Mouse (Mus musculus): ENCODE measurements around the gene Kcnc2. TPM values are rescaled to one million over a fixed set of nuclear protein-coding genes. Genes with fewer than 3 reads are reported as not detected.
"Not testable (repeated sequence)": the region's sequence is repeated elsewhere in the genome, so short reads cannot be mapped to it uniquely, and the experiment has no call there.

Kcnc2 gene
- polyA plus RNA-seq (2011; ENCODE audit: insufficient read depth, insufficient read length, low read depth, missing spikeins): 0.12 TPM in 1 of 2 replicates, not detected in the other

DNA sequence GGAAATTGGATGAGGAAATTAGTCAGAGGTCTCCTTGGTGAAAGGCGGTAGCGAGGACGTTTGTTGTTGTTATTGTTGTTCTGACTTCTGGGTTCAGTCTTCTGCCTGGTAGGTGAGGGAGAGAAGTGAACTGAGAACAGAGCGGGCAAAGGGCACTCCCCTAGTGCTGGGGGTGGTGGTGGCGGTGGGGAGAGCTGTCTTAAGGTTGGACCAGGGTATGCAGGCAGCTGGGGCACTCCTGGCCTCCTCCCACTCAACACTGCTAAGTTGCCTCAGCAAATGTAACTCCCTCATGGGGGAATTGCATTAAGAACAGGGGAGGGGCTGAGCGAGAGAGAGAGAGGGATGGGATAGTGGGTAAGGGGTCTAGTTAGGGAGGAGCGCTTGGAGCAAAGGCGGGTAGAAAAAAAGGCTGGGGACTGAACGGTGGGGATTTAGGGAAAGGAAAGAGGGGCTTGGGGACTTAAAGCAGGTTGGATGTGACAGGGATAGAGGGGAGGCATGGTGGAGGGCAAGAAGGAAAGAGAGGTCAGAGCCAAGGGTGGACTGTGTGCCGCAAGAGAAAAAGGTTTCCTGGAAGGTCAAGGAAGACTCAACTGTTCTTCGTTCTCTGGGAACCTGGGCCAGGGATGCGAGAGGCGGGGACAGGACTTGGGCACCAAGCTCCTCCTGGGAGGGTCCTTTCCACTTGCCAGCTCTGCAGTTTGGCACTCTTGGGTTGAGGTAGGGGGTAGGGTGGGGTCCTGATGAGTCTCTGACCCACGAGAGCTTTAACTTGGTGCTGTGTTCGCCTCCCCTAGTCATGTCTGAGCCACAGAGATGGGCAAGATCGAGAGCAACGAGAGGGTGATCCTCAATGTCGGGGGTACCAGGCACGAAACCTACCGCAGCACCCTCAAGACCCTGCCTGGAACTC is at the start of gene Kcnc2:
TSS of gene Kcnc2 (plus strand) at position 235 of the 916 bp plus-strand sequence.
- TF ChIP-seq POLR2A (IDR thresholded peaks at IDR 0.05; ENCODE audit: insufficient read depth, low read length) (no peak), CTCF (IDR thresholded peaks at IDR 0.05; ENCODE audit: low read depth, low read length) (no peak), EP300 (IDR thresholded peaks at IDR 0.05; ENCODE audit: insufficient read depth, low read depth, low read length) (no peak)
- peaks cover 9% of the 10 kb centered on the region for H3K27me3 ChIP-seq (ENCODE audit: control insufficient read depth, insufficient read depth, low read length, poor library complexity, severe bottlenecking)

DNA sequence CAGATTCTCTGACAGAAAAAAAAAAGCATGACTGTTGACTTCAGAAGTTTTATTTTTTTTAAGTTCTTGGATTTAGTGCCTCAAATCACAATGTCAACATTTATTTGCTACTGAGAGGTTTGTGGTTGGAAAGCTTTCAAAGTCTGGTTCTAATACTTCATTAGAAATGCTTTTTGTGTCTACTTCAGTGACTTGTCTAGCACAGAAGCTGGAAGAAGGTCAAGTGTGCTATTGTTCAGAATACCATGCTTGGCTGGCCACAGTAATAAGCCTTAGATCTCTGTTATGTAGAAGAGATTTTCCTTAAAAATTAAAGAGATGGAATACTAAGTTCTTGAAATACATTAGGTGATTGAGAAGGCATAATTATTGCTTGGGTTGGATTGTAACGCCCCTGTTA is 43.8 kb upstream of the Kcnc2 start:
- H3K9ac ChIP-seq (ENCODE audit: low read depth, poor library complexity, severe bottlenecking): no peak overlapping the region
- H3K36me3 ChIP-seq (ENCODE audit: control insufficient read depth, insufficient read depth, low read length, poor library complexity, severe bottlenecking): no peaks in the 10 kb centered on the region
- TF ChIP-seq POLR2A (IDR thresholded peaks at IDR 0.05; ENCODE audit: insufficient read depth, low read length): no peak
- no peak for TF ChIP-seq EP300 (IDR thresholded peaks at IDR 0.05; ENCODE audit: insufficient read depth, low read depth, low read length)
- no peak for TF ChIP-seq CTCF (IDR thresholded peaks at IDR 0.05; ENCODE audit: low read depth, low read length)
- H3K27me3 ChIP-seq (ENCODE audit: control insufficient read depth, insufficient read depth, low read length, poor library complexity, severe bottlenecking): no peaks in the 10 kb centered on the region
- H3K4me1 ChIP-seq (ENCODE audit: control insufficient read depth, insufficient read depth, low read length): peaks cover 1% of the 10 kb centered on the region
- H3K4me3 ChIP-seq (ENCODE audit: low read depth, low read length): no peak overlapping the region
- no peaks in the 10 kb centered on the region for H3K9me3 ChIP-seq (replicated peaks; ENCODE audit: control insufficient read depth, insufficient read depth, low read length, poor library complexity, severe bottlenecking)
- H3K27ac ChIP-seq (ENCODE audit: insufficient read depth, low read length): no peak overlapping the region

More for the DNA sequence above, at the start of gene Kcnc2:
- Histone ChIP-seq H3K4me3 (ENCODE audit: low read depth, low read length) (peak within 1 kb of the TSS; percentile 57), H3K27ac (ENCODE audit: insufficient read depth, low read length) (no peak within 1 kb of the TSS), H3K9me3 (replicated peaks; ENCODE audit: control insufficient read depth, insufficient read depth, low read length, poor library complexity, severe bottlenecking) (no peaks in the 10 kb centered on the region), H3K36me3 (ENCODE audit: control insufficient read depth, insufficient read depth, low read length, poor library complexity, severe bottlenecking) (no peaks in the 10 kb centered on the region), H3K4me1 (ENCODE audit: control insufficient read depth, insufficient read depth, low read length) (no peaks in the 10 kb centered on the region), H3K9ac (ENCODE audit: low read depth, poor library complexity, severe bottlenecking) (peak within 1 kb of the TSS; percentile 36)

DNA sequence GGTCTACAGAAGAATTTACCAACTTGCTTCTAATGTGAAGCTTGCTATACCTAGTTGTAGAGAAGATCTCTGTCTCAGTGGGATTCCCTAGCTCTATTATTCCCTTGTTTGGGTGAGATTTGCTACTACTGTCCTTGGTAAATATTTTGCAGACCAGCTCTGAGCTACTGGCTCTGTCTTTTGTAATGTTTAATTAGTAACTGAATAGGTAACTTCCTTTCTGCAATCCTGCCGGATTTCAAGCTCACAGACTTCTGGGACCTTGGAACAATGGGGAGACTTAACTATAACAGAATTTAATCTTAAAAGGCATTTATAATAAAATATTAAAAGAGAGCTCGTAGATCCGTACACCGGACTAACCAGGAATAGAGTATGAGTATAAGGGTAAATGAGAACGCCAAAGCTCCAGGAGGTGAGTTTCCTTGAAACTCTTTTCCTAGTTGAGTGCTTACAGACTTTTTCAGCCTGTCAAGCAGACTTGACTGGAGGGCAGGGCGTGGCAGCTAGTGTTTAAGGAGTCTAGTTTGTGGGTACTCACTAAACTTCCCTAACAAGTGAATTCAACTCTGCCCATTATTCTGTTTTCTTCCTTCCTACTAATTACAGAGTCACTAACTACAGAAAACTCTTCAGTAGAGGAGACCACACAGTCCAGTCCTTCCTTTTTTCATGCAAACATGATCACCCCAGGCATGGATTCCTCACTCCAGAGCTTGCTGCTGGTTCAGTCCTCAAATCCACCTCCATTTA is 41.7 kb upstream of the Kcnc2 start:
- H3K9ac ChIP-seq (ENCODE audit: low read depth, poor library complexity, severe bottlenecking); H3K27me3 ChIP-seq (ENCODE audit: control insufficient read depth, insufficient read depth, low read length, poor library complexity, severe bottlenecking); H3K4me3 ChIP-seq (ENCODE audit: low read depth, low read length); H3K36me3 ChIP-seq (ENCODE audit: control insufficient read depth, insufficient read depth, low read length, poor library complexity, severe bottlenecking); H3K4me1 ChIP-seq (ENCODE audit: control insufficient read depth, insufficient read depth, low read length); H3K9me3 ChIP-seq (replicated peaks; ENCODE audit: control insufficient read depth, insufficient read depth, low read length, poor library complexity, severe bottlenecking): not testable (repeated sequence)
- 0 out of 2 replicates have a peak, but pooled peaks have one; percentile 41 for TF ChIP-seq EP300 (IDR thresholded peaks at IDR 0.05; ENCODE audit: insufficient read depth, low read depth, low read length)
- peak overlapping the region; percentile 92 for H3K27ac ChIP-seq (ENCODE audit: insufficient read depth, low read length)

DNA sequence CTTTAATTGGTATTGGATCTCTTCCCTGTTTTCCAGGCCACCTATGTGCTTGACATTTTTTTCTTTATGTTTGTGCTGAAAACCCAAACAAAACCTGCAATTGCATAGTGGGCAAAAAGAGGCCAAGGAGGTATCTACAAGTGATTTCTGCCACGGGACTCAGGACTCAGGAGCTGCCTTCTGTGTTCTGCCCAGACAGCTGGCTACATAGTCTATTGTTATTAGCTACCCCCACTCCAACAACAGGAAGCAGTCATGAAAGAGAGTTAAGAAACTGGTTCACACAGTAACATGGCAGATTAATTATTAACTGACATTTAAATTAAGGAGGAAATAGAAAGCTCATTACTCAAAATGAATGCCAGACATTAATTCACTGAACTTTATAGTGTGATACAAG is 38.2 kb upstream of the Kcnc2 start:
- H3K9me3 ChIP-seq (replicated peaks; ENCODE audit: control insufficient read depth, insufficient read depth, low read length, poor library complexity, severe bottlenecking); H3K4me1 ChIP-seq (ENCODE audit: control insufficient read depth, insufficient read depth, low read length); H3K4me3 ChIP-seq (ENCODE audit: low read depth, low read length); H3K36me3 ChIP-seq (ENCODE audit: control insufficient read depth, insufficient read depth, low read length, poor library complexity, severe bottlenecking); H3K27me3 ChIP-seq (ENCODE audit: control insufficient read depth, insufficient read depth, low read length, poor library complexity, severe bottlenecking); H3K27ac ChIP-seq (ENCODE audit: insufficient read depth, low read length); H3K9ac ChIP-seq (ENCODE audit: low read depth, poor library complexity, severe bottlenecking): not testable (repeated sequence)

DNA sequence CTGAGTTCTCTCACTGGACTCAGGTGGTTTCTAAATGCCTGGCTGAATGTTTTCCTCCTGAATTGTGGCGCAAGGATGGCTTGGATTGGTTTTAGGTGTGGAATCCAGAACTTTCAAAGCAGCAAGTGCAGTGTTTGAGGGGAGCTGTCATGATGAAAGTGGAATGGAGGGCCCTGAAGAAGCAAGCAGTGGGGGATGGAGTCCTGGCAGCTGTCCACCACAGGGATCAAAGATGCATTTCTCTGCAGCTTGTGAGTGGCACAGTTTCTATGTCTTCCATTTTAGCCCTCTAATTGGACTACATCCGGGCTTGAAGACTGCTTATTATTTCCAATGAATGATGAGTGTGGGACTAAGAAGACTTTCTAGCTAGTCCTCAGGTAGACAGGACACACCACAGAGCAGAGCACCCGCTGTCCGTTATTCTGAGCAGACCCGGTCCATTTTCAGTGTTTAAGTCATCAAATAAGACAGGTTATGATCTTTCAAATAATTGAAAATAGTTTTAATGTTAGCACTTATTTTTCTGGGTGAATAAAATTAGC is 35.5 kb upstream of the Kcnc2 start:
- not testable (repeated sequence) for H3K4me1 ChIP-seq (ENCODE audit: control insufficient read depth, insufficient read depth, low read length); H3K9ac ChIP-seq (ENCODE audit: low read depth, poor library complexity, severe bottlenecking); H3K27ac ChIP-seq (ENCODE audit: insufficient read depth, low read length); H3K9me3 ChIP-seq (replicated peaks; ENCODE audit: control insufficient read depth, insufficient read depth, low read length, poor library complexity, severe bottlenecking); H3K4me3 ChIP-seq (ENCODE audit: low read depth, low read length); H3K27me3 ChIP-seq (ENCODE audit: control insufficient read depth, insufficient read depth, low read length, poor library complexity, severe bottlenecking); H3K36me3 ChIP-seq (ENCODE audit: control insufficient read depth, insufficient read depth, low read length, poor library complexity, severe bottlenecking)

DNA sequence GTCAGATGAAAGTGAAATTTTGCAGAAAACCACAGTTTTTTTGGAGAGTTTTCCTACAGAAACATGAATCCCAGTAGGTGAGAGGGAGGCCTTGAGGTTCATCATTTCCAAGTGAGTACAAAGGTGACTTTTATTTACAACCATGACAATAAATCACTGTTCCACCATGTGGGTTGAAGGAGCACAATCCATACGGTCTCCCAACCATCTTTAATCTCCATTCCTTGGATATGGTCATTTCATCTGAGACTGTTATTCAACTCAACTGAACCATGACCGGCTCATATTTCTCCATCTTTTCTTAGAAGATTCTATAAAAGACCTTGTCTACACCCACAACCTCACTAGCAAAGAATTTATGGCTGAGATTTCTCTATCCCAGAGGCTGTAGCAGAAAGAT is 22.6 kb upstream of the Kcnc2 start:
- Histone ChIP-seq H3K4me3 (ENCODE audit: low read depth, low read length) (no peak overlapping the region), H3K4me1 (ENCODE audit: control insufficient read depth, insufficient read depth, low read length) (no peaks in the 10 kb centered on the region), H3K27me3 (ENCODE audit: control insufficient read depth, insufficient read depth, low read length, poor library complexity, severe bottlenecking) (no peaks in the 10 kb centered on the region), H3K27ac (ENCODE audit: insufficient read depth, low read length) (no peak overlapping the region), H3K9me3 (replicated peaks; ENCODE audit: control insufficient read depth, insufficient read depth, low read length, poor library complexity, severe bottlenecking) (no peaks in the 10 kb centered on the region), H3K9ac (ENCODE audit: low read depth, poor library complexity, severe bottlenecking) (no peak overlapping the region), H3K36me3 (ENCODE audit: control insufficient read depth, insufficient read depth, low read length, poor library complexity, severe bottlenecking) (no peaks in the 10 kb centered on the region)
- TF ChIP-seq POLR2A (IDR thresholded peaks at IDR 0.05; ENCODE audit: insufficient read depth, low read length): no peak
- no peak for TF ChIP-seq CTCF (IDR thresholded peaks at IDR 0.05; ENCODE audit: low read depth, low read length)
- no peak for TF ChIP-seq EP300 (IDR thresholded peaks at IDR 0.05; ENCODE audit: insufficient read depth, low read depth, low read length)
